Mouse (Mus musculus) C2C12 (cell line): ENCODE data around the gene Snrpg. TPM values are rescaled to one million over a fixed set of nuclear protein-coding genes. Genes with fewer than 3 reads are reported as not detected.

Experiments used
- H3K27me3 ChIP-seq: one replicate; pipeline ENCODE4 v1.6.1; 2011; ENCODE audit not compliant: control insufficient read depth, insufficient read depth, insufficient read length
- H3K36me3 ChIP-seq: one replicate; pipeline ENCODE4 v1.6.1; 2011; ENCODE audit not compliant: control insufficient read depth, insufficient read depth
- H3K4me3 ChIP-seq: one replicate; pipeline ENCODE4 v1.5.1; 2011; ENCODE audit warnings: mild to moderate bottlenecking, control low read depth; ENCODE audit not compliant: poor library complexity, insufficient read depth, severe bottlenecking
- H3K79me2 ChIP-seq: one replicate; pipeline ENCODE4 v1.6.1; 2011; ENCODE audit not compliant: control insufficient read depth, insufficient read depth
- H3K79me3 ChIP-seq: one replicate; pipeline ENCODE4 v1.6.1; 2011; ENCODE audit warnings: low read depth, control low read depth
- H3ac ChIP-seq: one replicate; pipeline ENCODE3; 2011; ENCODE audit warnings: low read depth; ENCODE audit not compliant: control insufficient read depth, insufficient read length
- CEBPB ChIP-seq: IDR thresholded peaks from one replicate; pipeline ENCODE4 v1.6.1; 2011; ENCODE audit warnings: low read depth, mild to moderate bottlenecking, control low read depth, moderate library complexity
- CTCF ChIP-seq: IDR thresholded peaks from one replicate; pipeline ENCODE4 v1.5.1; 2011; ENCODE audit not compliant: control insufficient read depth, insufficient read depth, insufficient read length
- FOSL1 ChIP-seq: IDR thresholded peaks from one replicate; pipeline ENCODE4 v1.8.0; 2011; ENCODE audit warnings: mild to moderate bottlenecking, low read length; ENCODE audit not compliant: poor library complexity, insufficient read depth, severe bottlenecking
- MAX ChIP-seq: IDR thresholded peaks from one replicate; pipeline ENCODE4 v1.6.1; 2011; ENCODE audit warnings: mild to moderate bottlenecking, control low read depth
- MYOD1 ChIP-seq: IDR thresholded peaks from one replicate; pipeline ENCODE4 v1.6.1; 2011; ENCODE audit warnings: low read depth; ENCODE audit not compliant: control insufficient read depth, insufficient read length
- MYOG ChIP-seq: IDR thresholded peaks from one replicate; pipeline ENCODE4 v1.6.1; 2011; ENCODE audit not compliant: control insufficient read depth, insufficient read length; ENCODE audit errors: extremely low read depth
- USF1 ChIP-seq: IDR thresholded peaks from one replicate; pipeline ENCODE4 v1.6.1; 2011; ENCODE audit warnings: low read depth, mild to moderate bottlenecking, control low read depth, moderate library complexity
- polyA plus RNA-seq: library from polyadenylated mRNA; unstranded; fragments of >200 nt; fragmentation: generic; extraction: Trizol; gene quantifications from one replicate; pipeline ENCODE4 v1.2.1, GENCODE M21; 2012; ENCODE audit warnings: missing spikeins

Snrpg gene
- polyA plus RNA-seq, 1 experiment = 354 TPM

GRCm38 (mm10) chr6:86364442-86365141 is 6.5 kb upstream of the Snrpg start:
- Histone ChIP-seq H3K36me3 (peaks cover 17% of the 10 kb centered on the region), H3K79me2 (peaks cover 16% of the 10 kb centered on the region), H3ac (peak overlapping the region; percentile 12), H3K4me3 (peak overlapping the region; percentile 28), H3K27me3 (no peaks in the 10 kb centered on the region), H3K79me3 (peaks cover 3% of the 10 kb centered on the region)
- no peak for TF ChIP-seq MYOD1
- TF ChIP-seq CTCF = peak; percentile 52

DNA sequence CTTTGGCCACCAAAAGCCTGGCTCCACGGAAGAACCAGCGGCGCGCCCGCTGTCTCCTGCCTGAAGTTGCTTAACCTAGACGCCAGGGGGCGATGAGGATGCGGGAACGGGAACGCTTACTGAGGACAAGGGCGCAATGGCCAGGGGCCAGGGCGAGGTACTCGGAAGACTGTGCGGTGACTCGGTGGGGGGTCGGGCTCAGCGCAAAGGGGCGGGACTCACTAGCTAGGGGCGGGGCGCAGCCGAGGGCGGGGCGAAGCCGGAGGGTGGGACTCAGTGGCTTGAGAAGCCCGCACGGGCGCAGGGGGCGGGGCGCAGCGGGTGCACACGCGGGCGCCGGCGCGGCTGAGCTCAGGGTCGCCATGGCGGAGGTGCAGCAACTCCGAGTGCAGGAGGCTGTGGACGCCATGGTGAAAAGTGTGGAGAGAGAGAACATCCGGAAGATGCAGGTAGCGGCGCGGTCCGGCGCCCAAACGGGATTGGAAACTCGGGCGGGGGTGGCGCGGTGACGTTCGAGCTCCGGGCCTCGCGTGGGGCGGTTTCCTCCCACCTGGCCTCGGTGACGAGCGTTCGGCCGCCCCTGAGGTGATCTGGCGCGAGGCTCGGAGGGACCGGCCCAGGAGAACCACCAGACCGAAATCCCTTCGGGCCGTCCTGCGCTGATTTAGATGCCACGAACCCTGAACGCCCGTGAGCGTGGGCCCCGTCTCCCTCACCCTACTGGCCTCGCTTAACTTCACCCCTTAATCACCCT is 5.6 kb upstream of the Snrpg start, which contains the start of gene Fam136a:
Fam136a (plus strand) TSS at position 276 of the 754 bp plus-strand sequence.
- TF ChIP-seq CEBPB (no peak), CTCF (peak; percentile 84), MAX (peak; percentile 70), FOSL1 (no peak)

DNA sequence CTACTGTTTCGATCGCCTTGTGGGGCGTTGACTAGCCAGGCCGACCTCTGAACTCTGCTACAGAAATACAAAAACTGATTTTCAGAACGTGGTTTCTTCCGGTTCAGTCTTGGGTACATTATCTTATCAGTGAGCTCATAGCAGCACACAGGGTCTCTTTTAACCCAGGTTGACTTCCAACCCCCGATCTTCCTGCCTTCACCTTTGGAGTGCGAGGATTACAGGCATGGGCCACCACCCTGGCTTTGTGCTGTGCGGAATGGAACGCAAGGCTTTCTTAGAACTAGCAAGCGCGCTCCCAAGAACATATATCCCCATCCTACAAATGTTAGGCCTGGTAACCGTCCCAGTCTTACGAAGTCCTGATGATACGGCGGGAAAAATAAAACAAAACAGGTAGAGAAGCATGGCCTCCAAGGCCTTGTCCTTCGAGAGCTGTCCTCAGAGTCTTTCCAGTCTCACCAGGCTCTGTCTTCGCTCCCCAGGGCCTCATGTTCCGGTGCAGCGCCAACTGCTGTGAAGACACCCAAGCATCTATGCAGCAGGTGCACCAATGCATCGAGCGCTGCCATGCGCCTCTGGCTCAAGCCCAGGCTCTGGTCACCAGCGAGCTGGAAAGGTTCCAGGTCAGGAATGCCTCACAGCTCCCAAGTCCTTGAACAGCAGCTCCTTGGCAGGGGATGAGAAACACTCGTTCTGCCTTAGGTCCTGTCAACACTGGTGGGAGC is 4.8 kb upstream of the Snrpg start:
- Histone ChIP-seq H3K79me3 (peaks cover 3% of the 10 kb centered on the region), H3ac (peak overlapping the region; percentile 71), H3K27me3 (no peaks in the 10 kb centered on the region), H3K4me3 (peak overlapping the region; percentile 63), H3K79me2 (peaks cover 16% of the 10 kb centered on the region), H3K36me3 (peaks cover 17% of the 10 kb centered on the region)
- no peak for TF ChIP-seq CTCF
- no peak for TF ChIP-seq FOSL1
- no peak for TF ChIP-seq MYOG
- no peak for TF ChIP-seq CEBPB
- TF ChIP-seq MAX = no peak
- TF ChIP-seq MYOD1 = no peak
- TF ChIP-seq USF1 = no peak

More for the DNA sequence above, 5.6 kb upstream of the Snrpg start, which contains the start of gene Fam136a:
- peak within 1 kb of the TSS; percentile 71 for H3ac ChIP-seq
- no peaks in the 10 kb centered on the region for H3K27me3 ChIP-seq
- peaks cover 17% of the 10 kb centered on the region for H3K36me3 ChIP-seq
- peak within 1 kb of the TSS; percentile 63 for H3K4me3 ChIP-seq
- H3K79me2 ChIP-seq = peaks cover 16% of the 10 kb centered on the region
- H3K79me3 ChIP-seq = peaks cover 3% of the 10 kb centered on the region

- Histone ChIP-seq H3K79me3 (peaks cover 7% of the 10 kb centered on the region), H3K79me2 (peaks cover 21% of the 10 kb centered on the region), H3ac (no peak overlapping the region), H3K27me3 (no peaks in the 10 kb centered on the region), H3K4me3 (no peak overlapping the region), H3K36me3 (peaks cover 17% of the 10 kb centered on the region)
- TF ChIP-seq MAX (no peak), FOSL1 (no peak), MYOD1 (no peak), CTCF (no peak), CEBPB (no peak), USF1 (no peak), MYOG (no peak)
Observed at GRCm38 (mm10) chr6:86366853-86367249, 4.3 kb upstream of the Snrpg start.

- Histone ChIP-seq H3ac (no peak overlapping the region), H3K36me3 (peaks cover 23% of the 10 kb centered on the region), H3K27me3 (no peaks in the 10 kb centered on the region), H3K4me3 (no peak overlapping the region), H3K79me2 (peaks cover 38% of the 10 kb centered on the region), H3K79me3 (peaks cover 23% of the 10 kb centered on the region)
- TF ChIP-seq FOSL1 = no peak
- no peak for TF ChIP-seq MYOG
- no peak for TF ChIP-seq CEBPB
- no peak for TF ChIP-seq MYOD1
- TF ChIP-seq CTCF = no peak
- TF ChIP-seq USF1 = no peak
- no peak for TF ChIP-seq MAX
Observed at GRCm38 (mm10) chr6:86368479-86368878, 2.6 kb upstream of the Snrpg start.
